Mouse (Mus musculus): ENCODE results near the gene Gm45713. TPM values are rescaled to one million over a fixed set of nuclear protein-coding genes. Genes with fewer than 3 reads are reported as not detected.

Gm45713 gene
- polyA plus RNA-seq, 1 experiment from 2014 or later: 0.22 TPM

DNA sequence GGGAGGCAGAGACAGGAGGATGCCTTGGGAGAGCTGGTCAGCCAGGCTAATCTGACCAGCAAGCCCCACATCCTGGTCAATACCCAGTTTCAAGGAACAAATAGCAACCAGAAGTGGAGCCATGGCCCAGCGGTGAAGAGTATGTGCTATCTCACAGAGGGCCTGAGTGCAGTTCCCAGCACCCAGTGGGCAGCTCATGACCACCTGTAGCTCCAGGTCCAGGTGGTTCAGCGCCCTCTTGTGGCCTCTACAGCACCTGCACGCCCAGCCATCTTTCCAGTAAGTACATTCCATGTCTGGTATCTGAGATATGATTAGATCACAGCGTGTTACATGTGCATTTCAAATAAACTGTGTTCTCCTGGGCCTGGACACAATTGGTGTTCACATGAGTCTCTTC lies 49.9 kb downstream of the Gm45713 start:
- H3K36me3 ChIP-seq: peaks cover 72% of the 10 kb centered on the region

DNA sequence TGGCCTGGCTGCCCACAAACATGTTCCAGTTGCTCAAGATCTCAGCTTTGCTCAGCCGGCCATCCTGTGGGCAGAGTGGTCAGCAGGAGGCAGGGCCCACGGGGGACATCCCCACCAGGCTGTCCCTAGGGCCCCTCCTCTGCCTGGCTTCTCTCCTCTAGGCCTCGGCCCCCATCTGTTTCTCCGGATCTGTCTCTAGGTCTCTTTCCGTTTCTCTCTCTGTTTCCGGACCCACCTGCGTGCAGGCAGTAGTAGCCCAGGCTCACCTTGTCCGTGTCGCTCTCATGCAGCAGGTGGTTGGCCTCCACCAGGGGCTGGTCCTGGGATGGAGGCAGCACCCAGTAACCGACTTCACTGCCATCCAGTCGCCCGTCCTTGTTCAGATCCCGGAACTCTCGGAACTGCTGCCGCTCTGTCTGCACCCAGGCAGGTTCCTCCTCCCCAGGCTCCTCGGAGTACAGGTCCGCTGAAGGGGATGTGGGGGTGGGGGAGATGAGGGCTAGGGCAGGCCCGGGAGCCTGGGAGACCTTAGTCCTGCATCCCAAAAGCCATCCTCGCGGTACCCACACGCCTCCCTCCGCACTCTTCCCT lies 52.6 kb downstream of the Gm45713 start:
- ATAC-seq (ENCODE audit: insufficient number of reproducible peaks, low FRiP score): no peak
- H3K4me3 ChIP-seq: no peak overlapping the region
- H3K9me3 ChIP-seq (replicated peaks): peaks cover 4% of the 10 kb centered on the region; the same call in 1 of the 2 replicates
- no peak overlapping the region for H3K4me2 ChIP-seq
- 83% methylated on average over 22 of the region's 22 CpGs for WGBS
- H3K27ac ChIP-seq (ENCODE audit: poor library complexity, severe bottlenecking): no peak overlapping the region
- H3K27me3 ChIP-seq (replicated peaks): no peaks in the 10 kb centered on the region
- peaks cover 11% of the 10 kb centered on the region; the same call in 1 of the 2 replicates for H3K4me1 ChIP-seq (replicated peaks)
- no peak overlapping the region for H3K9ac ChIP-seq
- peaks cover 66% of the 10 kb centered on the region for H3K36me3 ChIP-seq

More for the DNA sequence above, 49.9 kb downstream of the Gm45713 start:
- Histone ChIP-seq H3K27ac (ENCODE audit: poor library complexity, severe bottlenecking) (no peak overlapping the region), H3K27me3 (replicated peaks) (no peaks in the 10 kb centered on the region), H3K4me3 (no peak overlapping the region), H3K4me2 (no peak overlapping the region), H3K9ac (no peak overlapping the region), H3K9me3 (replicated peaks) (peaks cover under 1% of the 10 kb centered on the region; the same call in 1 of the 2 replicates), H3K4me1 (replicated peaks) (peaks cover 16% of the 10 kb centered on the region)
- ATAC-seq (ENCODE audit: insufficient number of reproducible peaks, low FRiP score): no peak
- WGBS: 79% methylated on average over 4 of the region's 4 CpGs

DNA sequence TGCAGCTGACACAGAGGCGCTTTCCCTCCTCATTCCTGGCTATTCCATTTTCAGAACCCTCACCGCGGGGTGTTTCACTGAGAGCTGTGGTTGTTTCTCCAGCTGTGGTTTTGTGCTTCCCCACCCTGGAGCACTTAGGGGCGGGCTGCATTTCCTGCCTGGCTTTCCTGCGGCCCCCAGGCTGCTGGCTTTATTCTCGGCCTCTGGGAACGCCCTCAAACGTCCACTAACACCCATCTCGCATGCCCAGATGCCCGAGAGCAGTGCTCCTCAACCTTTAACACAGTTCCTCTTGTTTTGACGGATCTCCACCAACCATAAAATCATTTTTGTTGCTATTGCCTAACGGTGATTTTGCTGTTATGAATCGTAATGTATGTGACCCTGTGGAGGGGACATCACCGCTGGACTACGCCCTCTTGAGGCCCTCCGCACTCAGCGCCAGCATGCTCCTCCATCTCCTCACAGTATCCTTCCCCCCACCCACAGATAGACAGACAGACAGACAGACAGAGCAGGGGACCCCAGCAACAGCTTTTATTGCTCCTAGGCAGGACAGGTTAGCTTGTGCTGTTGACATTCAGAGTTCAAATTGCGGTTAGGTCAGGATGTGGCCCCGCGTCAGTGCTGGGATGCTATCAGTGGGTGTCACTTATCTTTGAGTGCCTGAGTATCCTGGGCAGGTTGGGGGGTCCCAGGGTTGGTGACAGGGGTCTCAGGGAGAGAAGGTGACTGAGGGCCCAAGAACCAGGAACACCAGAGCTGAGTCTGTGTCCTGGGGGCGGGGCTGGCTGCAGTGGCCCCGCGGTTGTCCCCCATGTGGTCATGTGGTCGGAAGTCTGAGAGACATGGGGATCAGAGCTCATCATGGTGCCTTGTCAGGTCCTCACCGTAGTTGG lies 53.4 kb downstream of the Gm45713 start:
- Histone ChIP-seq H3K9ac (no peak overlapping the region; the same call in 1 of the 2 replicates), H3K4me3 (no peak overlapping the region), H3K4me1 (replicated peaks) (peaks cover 13% of the 10 kb centered on the region; the same call in 1 of the 2 replicates), H3K36me3 (peaks cover 62% of the 10 kb centered on the region), H3K27ac (ENCODE audit: poor library complexity, severe bottlenecking) (no peak overlapping the region), H3K4me2 (0 out of 2 replicates have a peak overlapping the region, but pooled peaks have one; percentile 2), H3K27me3 (replicated peaks) (no peaks in the 10 kb centered on the region), H3K9me3 (replicated peaks) (peaks cover 4% of the 10 kb centered on the region; the same call in 1 of the 2 replicates)
- 63% methylated on average over 25 of the region's 25 CpGs for WGBS
- no peak for ATAC-seq (ENCODE audit: insufficient number of reproducible peaks, low FRiP score)

DNA sequence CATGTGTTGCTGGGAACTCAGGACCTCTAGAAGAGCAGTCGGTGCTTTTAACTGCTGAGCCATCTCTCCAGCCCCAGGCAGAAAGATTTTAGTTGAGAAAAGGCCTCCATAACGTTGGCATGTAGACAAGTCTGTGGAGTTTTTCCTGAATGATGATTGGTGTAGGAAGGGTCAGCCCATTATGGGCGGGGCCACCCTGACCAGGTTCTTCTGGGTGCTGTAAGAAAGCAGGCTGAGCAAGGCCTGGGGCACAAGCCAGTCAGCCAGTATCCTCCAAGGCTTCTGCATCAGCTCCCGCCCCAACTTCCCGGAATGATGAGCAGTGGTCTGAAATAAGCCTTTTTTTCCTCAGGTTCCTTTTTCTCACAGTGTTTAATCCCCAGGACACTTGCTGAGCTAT lies 55.0 kb downstream of the Gm45713 start:
- peaks cover 62% of the 10 kb centered on the region for H3K36me3 ChIP-seq
- no peak overlapping the region for H3K4me3 ChIP-seq
- H3K9ac ChIP-seq: no peak overlapping the region
- H3K4me1 ChIP-seq (replicated peaks): peaks cover 17% of the 10 kb centered on the region
- 50% methylated on average over 5 of the region's 5 CpGs for WGBS
- H3K27ac ChIP-seq (ENCODE audit: poor library complexity, severe bottlenecking): no peak overlapping the region
- no peaks in the 10 kb centered on the region for H3K27me3 ChIP-seq (replicated peaks)
- no peak overlapping the region for H3K4me2 ChIP-seq
- peaks cover 4% of the 10 kb centered on the region; the same call in 1 of the 2 replicates for H3K9me3 ChIP-seq (replicated peaks)
- ATAC-seq (ENCODE audit: insufficient number of reproducible peaks, low FRiP score): no peak

DNA sequence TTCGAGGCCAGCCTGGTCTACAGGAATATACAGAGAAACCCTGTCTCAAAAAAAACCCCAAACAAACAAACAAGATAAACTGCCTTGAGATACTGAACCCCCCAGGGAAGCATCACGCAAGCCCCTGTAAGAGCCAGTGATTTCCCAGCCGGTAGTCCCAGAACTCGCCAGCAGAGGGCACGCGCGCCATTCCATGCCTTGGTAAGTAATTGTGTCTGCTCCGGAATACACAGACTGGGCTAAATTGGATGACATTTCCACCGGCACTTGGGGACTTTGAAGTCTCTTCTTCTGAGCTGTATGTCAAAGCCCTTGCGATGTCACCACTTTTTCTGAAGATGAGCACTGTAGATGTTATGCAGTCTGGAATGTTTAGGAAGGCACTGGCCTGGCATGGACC lies 56.2 kb downstream of the Gm45713 start:
- 1% methylated on average over 10 of the region's 10 CpGs for WGBS
- H3K4me3 ChIP-seq: no peak overlapping the region
- H3K27ac ChIP-seq (ENCODE audit: poor library complexity, severe bottlenecking): no peak overlapping the region
- ATAC-seq (ENCODE audit: insufficient number of reproducible peaks, low FRiP score): 0 out of 2 replicates have a peak, but pooled peaks have one; percentile 5
- H3K4me1 ChIP-seq (replicated peaks): peaks cover 29% of the 10 kb centered on the region
- H3K4me2 ChIP-seq: no peak overlapping the region
- H3K36me3 ChIP-seq: peaks cover 56% of the 10 kb centered on the region
- H3K27me3 ChIP-seq (replicated peaks): no peaks in the 10 kb centered on the region
- H3K9ac ChIP-seq: no peak overlapping the region
- peaks cover 4% of the 10 kb centered on the region; the same call in 1 of the 2 replicates for H3K9me3 ChIP-seq (replicated peaks)

DNA sequence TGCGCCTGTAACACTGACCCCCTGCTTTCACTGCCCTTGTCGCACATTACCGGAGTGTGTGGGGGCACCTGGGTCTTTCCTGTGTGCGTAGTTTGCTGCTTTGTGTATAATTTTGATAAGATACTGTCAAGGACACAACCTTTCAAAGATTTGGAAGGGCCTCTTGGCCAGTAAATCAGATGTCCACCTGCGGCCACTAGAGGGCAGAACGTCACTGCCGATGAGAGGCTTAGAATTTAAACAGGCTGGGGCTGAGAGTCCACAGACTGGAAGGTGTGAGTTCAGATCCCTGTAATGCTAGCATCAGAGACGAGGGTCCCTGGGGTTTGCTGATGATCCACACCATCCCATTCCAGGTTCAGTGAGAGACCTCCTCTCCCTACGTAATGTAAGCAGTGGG lies 57.5 kb downstream of the Gm45713 start:
- H3K27ac ChIP-seq (ENCODE audit: poor library complexity, severe bottlenecking): no peak overlapping the region
- no peak for ATAC-seq (ENCODE audit: insufficient number of reproducible peaks, low FRiP score)
- no peak overlapping the region for H3K9ac ChIP-seq
- H3K27me3 ChIP-seq (replicated peaks): no peaks in the 10 kb centered on the region
- WGBS: 28% methylated on average over 9 of the region's 9 CpGs
- H3K9me3 ChIP-seq (replicated peaks): peaks cover 4% of the 10 kb centered on the region; the same call in 1 of the 2 replicates
- H3K4me1 ChIP-seq (replicated peaks): peaks cover 35% of the 10 kb centered on the region
- no peak overlapping the region for H3K4me2 ChIP-seq
- H3K36me3 ChIP-seq: peaks cover 56% of the 10 kb centered on the region
- H3K4me3 ChIP-seq: no peak overlapping the region

DNA sequence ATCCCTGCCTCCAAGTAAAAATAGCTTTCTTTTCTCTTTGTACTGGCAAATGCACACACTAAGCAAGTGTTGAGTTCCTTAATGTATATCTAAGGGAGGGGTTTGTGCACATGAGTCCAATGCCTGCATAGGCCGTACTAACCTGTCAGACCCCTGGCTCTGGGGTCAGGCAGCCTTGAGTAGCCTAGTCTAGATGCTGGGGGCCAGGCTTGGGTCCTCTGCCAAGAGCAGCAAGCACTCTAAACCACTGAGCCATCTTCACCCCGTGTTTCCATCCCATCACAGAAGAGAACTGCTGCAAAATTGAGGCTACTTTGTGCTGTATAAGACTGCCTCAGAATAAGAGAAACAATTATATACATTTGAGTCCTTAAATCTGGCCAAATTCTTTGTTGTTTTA lies 58.2 kb downstream of the Gm45713 start:
- Histone ChIP-seq H3K4me2 (no peak overlapping the region), H3K9ac (no peak overlapping the region), H3K36me3 (peaks cover 51% of the 10 kb centered on the region), H3K27me3 (replicated peaks) (no peaks in the 10 kb centered on the region), H3K27ac (ENCODE audit: poor library complexity, severe bottlenecking) (no peak overlapping the region), H3K4me1 (replicated peaks) (peaks cover 34% of the 10 kb centered on the region), H3K4me3 (no peak overlapping the region), H3K9me3 (replicated peaks) (peaks cover 4% of the 10 kb centered on the region; the same call in 1 of the 2 replicates)
- 92% methylated on average over 2 of the region's 2 CpGs for WGBS
- no peak for ATAC-seq (ENCODE audit: insufficient number of reproducible peaks, low FRiP score)

DNA sequence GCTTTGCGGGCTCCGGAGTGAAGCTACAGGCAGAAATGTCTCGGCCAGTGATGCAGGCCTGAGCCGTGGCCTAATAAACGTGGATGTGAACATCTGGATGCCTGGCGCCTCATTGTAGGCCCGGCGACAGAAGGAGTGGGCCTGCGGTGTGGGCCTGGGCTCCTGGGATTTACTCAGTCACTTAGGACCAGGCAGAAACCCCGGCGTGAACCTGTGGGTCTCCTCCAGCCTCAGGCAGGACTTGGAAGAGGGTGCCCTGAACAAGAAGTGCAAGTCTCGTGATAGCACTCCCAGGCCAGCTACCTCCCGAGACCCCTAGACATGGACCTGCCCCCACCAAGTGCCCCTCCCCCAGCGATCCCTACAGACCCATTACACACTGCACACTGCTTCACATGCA lies 58.7 kb downstream of the Gm45713 start:
- Histone ChIP-seq H3K9ac (no peak overlapping the region), H3K27ac (ENCODE audit: poor library complexity, severe bottlenecking) (no peak overlapping the region), H3K4me1 (replicated peaks) (peaks cover 30% of the 10 kb centered on the region), H3K36me3 (peaks cover 46% of the 10 kb centered on the region), H3K9me3 (replicated peaks) (peaks cover 4% of the 10 kb centered on the region; the same call in 1 of the 2 replicates), H3K4me3 (no peak overlapping the region), H3K27me3 (replicated peaks) (no peaks in the 10 kb centered on the region), H3K4me2 (no peak overlapping the region)
- 85% methylated on average over 14 of the region's 14 CpGs for WGBS
- ATAC-seq (ENCODE audit: insufficient number of reproducible peaks, low FRiP score): no peak

DNA sequence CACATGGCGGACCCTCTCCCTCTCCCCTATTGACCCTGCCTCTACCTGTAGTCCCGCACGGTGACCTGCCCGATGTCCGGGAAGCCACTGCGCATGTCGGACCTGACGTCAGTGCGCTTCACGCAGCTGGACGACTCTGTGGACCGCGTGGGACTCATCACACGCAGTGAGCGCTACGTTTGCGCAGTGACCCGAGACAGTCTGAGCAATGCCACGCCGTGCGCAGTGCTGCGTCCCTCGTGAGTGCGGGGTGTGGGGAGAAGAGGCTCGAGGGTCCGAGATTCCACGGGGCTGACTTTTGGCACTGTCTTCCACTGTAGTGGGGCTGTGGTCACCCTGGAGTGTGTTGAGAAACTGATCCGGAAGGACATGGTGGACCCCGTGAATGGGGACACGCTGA lies 59.5 kb downstream of the Gm45713 start:
- H3K27me3 ChIP-seq (replicated peaks): no peaks in the 10 kb centered on the region
- no peak overlapping the region for H3K4me2 ChIP-seq
- 0 out of 2 replicates have a peak, but pooled peaks have one; percentile 9 for ATAC-seq (ENCODE audit: insufficient number of reproducible peaks, low FRiP score)
- no peak overlapping the region for H3K9ac ChIP-seq
- H3K4me3 ChIP-seq: no peak overlapping the region
- 86% methylated on average over 30 of the region's 30 CpGs for WGBS
- H3K27ac ChIP-seq (ENCODE audit: poor library complexity, severe bottlenecking): no peak overlapping the region
- H3K36me3 ChIP-seq: peaks cover 44% of the 10 kb centered on the region
- H3K9me3 ChIP-seq (replicated peaks): peaks cover 4% of the 10 kb centered on the region; the same call in 1 of the 2 replicates
- peaks cover 30% of the 10 kb centered on the region for H3K4me1 ChIP-seq (replicated peaks)

Data from heart, embryonic 12.5 days (tissue).